Mouse (Mus musculus) stomach, embryonic 14.5 days (tissue): ENCODE results near the gene Arhgap30. TPM values are rescaled to one million over a fixed set of nuclear protein-coding genes. Genes with fewer than 3 reads are reported as not detected.

Source experiments
- ATAC-seq: fragments of 200-750 bp; cut with Nextera tagmentation; 2 replicates; pipeline ENCODE4 v1.8.0; 2017; ENCODE audit warnings: low read depth, moderate TSS enrichment; ENCODE audit not compliant: insufficient number of reproducible peaks, insufficient read depth, low FRiP score
- H3K27ac ChIP-seq: fragments of 300-500 bp; sonication (generic); 2 replicates; pipeline ENCODE4 v1.5.1; 2014; ENCODE audit warnings: mild to moderate bottlenecking, low read length, moderate library complexity, mixed read lengths
- H3K27me3 ChIP-seq: fragments of 300-500 bp; sonication (generic); 2 replicates; pipeline ENCODE4 v1.6.1; 2014; ENCODE audit warnings: low read length, control low read depth, mixed read lengths; ENCODE audit not compliant: control insufficient read depth, insufficient read depth
- H3K36me3 ChIP-seq: fragments of 300-500 bp; sonication (generic); 2 replicates; pipeline ENCODE4 v1.6.1; 2014; ENCODE audit warnings: mild to moderate bottlenecking, control low read depth, low read length, moderate library complexity, mixed read lengths; ENCODE audit not compliant: control insufficient read depth, insufficient read depth
- H3K4me1 ChIP-seq: fragments of 300-500 bp; sonication (generic); 2 replicates; pipeline ENCODE4 v1.6.1; 2014; ENCODE audit warnings: low read length, control low read depth, mixed read lengths; ENCODE audit not compliant: control insufficient read depth, insufficient read depth
- H3K4me2 ChIP-seq: fragments of 300-500 bp; sonication (generic); replicated peaks from 2 replicates; pipeline ENCODE4 v1.6.1; 2014; ENCODE audit warnings: low read depth, low read length, control low read depth
- H3K4me3 ChIP-seq: fragments of 300-500 bp; sonication (generic); 2 replicates; pipeline ENCODE4 v1.5.1; 2014; ENCODE audit warnings: low read depth, low read length, control low read depth
- H3K9ac ChIP-seq: fragments of 300-500 bp; sonication (generic); replicated peaks from 2 replicates; pipeline ENCODE4 v1.6.1; 2014; ENCODE audit warnings: low read depth, mild to moderate bottlenecking, control low read depth, low read length, moderate library complexity, mixed read lengths
- H3K9me3 ChIP-seq: fragments of 300-500 bp; sonication (generic); 2 replicates; pipeline ENCODE4 v1.6.1; 2016; ENCODE audit warnings: low read depth, low read length, control low read depth; ENCODE audit not compliant: control insufficient read depth
- WGBS: fragments of 180-500 bp; shearing (Covaris S2); extraction: QIAGEN DNeasy Blood & Tissue Kit; methylation state at CpG from one replicate; pipeline ENCODE4 v1.1.7; 2014; 5-methylcytosine and 5-hydroxymethylcytosine counted together
- polyA plus RNA-seq: library from polyadenylated mRNA; unstranded; fragments of >200 nt; fragmentation: Nextera tagmentation; extraction: Ambion mirVana; gene quantifications from 2 replicates; pipeline ENCODE4 v1.2.1, GENCODE M21; 2014

Gene Arhgap30
- polyA plus RNA-seq, 1 experiment from 2014 or later: 0.67 TPM

- Histone ChIP-seq H3K9ac (no peak overlapping the region), H3K4me1 (0 out of 2 replicates have a peak, but pooled peaks cover 4% of the 10 kb centered on the region), H3K4me3 (no peak overlapping the region), H3K27ac (no peak overlapping the region), H3K9me3 (no peaks in the 10 kb centered on the region), H3K4me2 (no peak overlapping the region), H3K36me3 (peaks cover 4% of the 10 kb centered on the region), H3K27me3 (no peaks in the 10 kb centered on the region)
- WGBS: 38% methylated on average over 4 of the region's 4 CpGs
- ATAC-seq: no peak
These were observed 36.4 kb downstream of the Arhgap30 start for GRCm38 (mm10) chr1:171425126-171425525.

DNA sequence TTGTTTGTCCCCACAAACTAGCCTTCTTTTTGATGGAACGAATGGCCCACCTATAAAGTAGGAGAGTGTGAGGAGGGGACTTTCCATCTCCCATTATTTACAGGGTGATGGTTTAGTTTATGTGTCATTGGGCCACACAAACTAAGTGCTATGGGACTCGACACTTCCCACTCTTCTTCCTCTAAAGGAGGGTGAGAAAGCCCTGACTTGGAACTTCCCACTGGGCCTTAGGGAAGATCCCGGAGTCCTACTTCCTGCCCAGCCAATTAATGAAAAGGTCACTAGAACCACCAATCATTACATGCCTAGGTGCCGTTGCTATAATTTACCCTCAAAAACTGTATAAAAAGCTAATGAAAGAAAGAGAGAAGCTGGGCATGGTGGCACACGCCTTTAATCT, 43.4 kb downstream of the Arhgap30 start:
- ATAC-seq: no peak
- WGBS: 81% methylated on average over 5 of the region's 5 CpGs
- no peaks in the 10 kb centered on the region for H3K4me1 ChIP-seq

GRCm38 (mm10) chr1:171435288-171435814, 46.6 kb downstream of the Arhgap30 start:
- H3K27ac ChIP-seq: no peak overlapping the region
- H3K9ac ChIP-seq: no peak overlapping the region
- H3K36me3 ChIP-seq: no peaks in the 10 kb centered on the region
- 22% methylated on average over 7 of the region's 7 CpGs for WGBS
- H3K27me3 ChIP-seq: no peaks in the 10 kb centered on the region
- H3K4me2 ChIP-seq: no peak overlapping the region
- no peak overlapping the region for H3K4me3 ChIP-seq
- H3K4me1 ChIP-seq: peaks cover 11% of the 10 kb centered on the region; the same call in 1 of the 2 replicates
- H3K9me3 ChIP-seq: no peaks in the 10 kb centered on the region
- no peak for ATAC-seq

More for the DNA sequence above, 43.4 kb downstream of the Arhgap30 start:
- no peaks in the 10 kb centered on the region for H3K27me3 ChIP-seq
- H3K9me3 ChIP-seq: no peaks in the 10 kb centered on the region
- H3K36me3 ChIP-seq: no peaks in the 10 kb centered on the region
- H3K4me2 ChIP-seq: no peak overlapping the region
- H3K27ac ChIP-seq: no peak overlapping the region
- H3K4me3 ChIP-seq: no peak overlapping the region
- no peak overlapping the region for H3K9ac ChIP-seq

DNA sequence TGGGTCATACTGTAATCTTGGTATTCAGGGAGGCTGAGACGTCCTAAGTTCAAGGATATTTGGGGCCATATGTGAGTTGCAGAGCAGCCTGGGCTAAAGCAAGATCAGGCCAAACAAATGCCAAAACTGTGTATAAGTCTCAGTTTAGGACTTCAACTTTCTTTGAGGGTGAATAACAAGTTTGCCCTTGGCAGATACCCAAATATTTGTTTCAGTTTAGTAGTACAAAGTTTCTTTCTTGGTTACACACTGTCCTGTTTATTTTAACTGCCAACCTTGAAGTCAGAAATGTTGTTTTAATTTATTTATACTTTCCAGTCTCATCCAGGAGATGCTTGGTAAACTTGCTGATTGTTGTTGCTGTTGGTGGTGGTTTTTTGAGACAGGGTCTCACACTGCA, 47.2 kb downstream of the Arhgap30 start:
- Histone ChIP-seq H3K9me3 (no peaks in the 10 kb centered on the region), H3K4me2 (no peak overlapping the region), H3K27ac (no peak overlapping the region), H3K9ac (no peak overlapping the region), H3K4me3 (no peak overlapping the region), H3K36me3 (no peaks in the 10 kb centered on the region), H3K27me3 (no peaks in the 10 kb centered on the region), H3K4me1 (peaks cover 18% of the 10 kb centered on the region)
- WGBS: 36% methylated on average over 1 of the region's 1 CpGs
- ATAC-seq: no peak

DNA sequence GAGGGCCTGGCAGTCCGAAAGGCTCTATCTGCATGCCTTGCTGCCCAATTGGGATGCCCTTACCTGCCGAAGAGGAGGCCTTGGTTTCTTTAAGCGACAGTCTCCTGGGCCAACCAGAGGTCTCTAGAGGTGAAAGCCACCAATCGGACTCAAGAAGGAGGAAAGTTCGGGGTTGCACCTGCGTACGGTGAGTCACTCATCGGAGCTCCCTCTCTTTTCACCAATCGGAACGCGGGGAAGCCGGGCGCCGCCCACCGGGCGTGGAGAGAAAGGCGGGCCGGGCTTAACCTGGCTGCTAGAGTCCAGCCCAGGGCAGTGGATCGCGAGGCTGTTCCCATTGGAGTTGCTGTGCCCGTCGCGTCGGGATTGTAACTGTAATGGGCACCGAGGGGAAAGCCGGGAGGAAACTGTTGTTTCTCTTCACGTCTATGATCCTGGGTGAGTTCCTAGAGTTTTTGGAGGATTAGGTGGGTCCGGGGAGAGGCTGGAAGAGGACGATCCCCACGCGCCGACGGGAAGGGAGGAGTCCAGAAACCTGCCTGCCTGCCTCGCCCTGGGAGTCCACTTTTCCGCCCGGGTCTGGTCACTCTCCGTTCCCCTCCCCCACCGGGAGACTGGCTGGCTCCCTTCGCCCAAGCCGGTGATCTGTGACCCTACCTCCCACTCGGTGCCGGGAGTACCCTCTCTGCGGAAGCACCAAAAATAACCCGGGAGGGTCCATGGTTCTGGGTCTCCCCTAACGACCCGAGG, 48.7 kb downstream of the Arhgap30 start, which contains the start of gene F11r:
F11r (plus strand) TSS at position 272 of the 750 bp plus-strand sequence.
- 1% methylated on average over 46 of the region's 46 CpGs for WGBS
- no peaks in the 10 kb centered on the region for H3K9me3 ChIP-seq
- H3K4me2 ChIP-seq: peak within 1 kb of the TSS; percentile 53
- H3K27me3 ChIP-seq: no peaks in the 10 kb centered on the region
- H3K4me3 ChIP-seq: peak within 1 kb of the TSS; percentile 47
- peak; percentile 77 for ATAC-seq
- H3K4me1 ChIP-seq: peaks cover 20% of the 10 kb centered on the region
- peak within 1 kb of the TSS; percentile 58 for H3K9ac ChIP-seq
- peak within 1 kb of the TSS; percentile 64 for H3K27ac ChIP-seq
- no peaks in the 10 kb centered on the region for H3K36me3 ChIP-seq

GRCm38 (mm10) chr1:171438014-171438670, 49.4 kb downstream of the Arhgap30 start:
- Histone ChIP-seq H3K9me3 (no peaks in the 10 kb centered on the region), H3K4me1 (peaks cover 20% of the 10 kb centered on the region), H3K4me2 (peak overlapping the region; percentile 53), H3K4me3 (peak overlapping the region; percentile 47), H3K36me3 (no peaks in the 10 kb centered on the region), H3K9ac (peak overlapping the region; percentile 58), H3K27ac (peak overlapping the region; percentile 64), H3K27me3 (no peaks in the 10 kb centered on the region)
- ATAC-seq: no peak
- 3% methylated on average over 18 of the region's 18 CpGs for WGBS

- peak overlapping the region; percentile 64; the same call in 1 of the 2 replicates for H3K27ac ChIP-seq
- peak overlapping the region; percentile 25 for H3K9ac ChIP-seq
- H3K4me3 ChIP-seq: peak overlapping the region; percentile 47
- H3K36me3 ChIP-seq: no peaks in the 10 kb centered on the region
- ATAC-seq: no peak
- 0 out of 2 replicates have a peak, but pooled peaks cover 4% of the 10 kb centered on the region for H3K9me3 ChIP-seq
- 28% methylated on average over 8 of the region's 8 CpGs for WGBS
- H3K27me3 ChIP-seq: no peaks in the 10 kb centered on the region
- peak overlapping the region; percentile 53 for H3K4me2 ChIP-seq
- H3K4me1 ChIP-seq: peaks cover 20% of the 10 kb centered on the region
These were observed 50.3 kb downstream of the Arhgap30 start for GRCm38 (mm10) chr1:171439072-171439471.

DNA sequence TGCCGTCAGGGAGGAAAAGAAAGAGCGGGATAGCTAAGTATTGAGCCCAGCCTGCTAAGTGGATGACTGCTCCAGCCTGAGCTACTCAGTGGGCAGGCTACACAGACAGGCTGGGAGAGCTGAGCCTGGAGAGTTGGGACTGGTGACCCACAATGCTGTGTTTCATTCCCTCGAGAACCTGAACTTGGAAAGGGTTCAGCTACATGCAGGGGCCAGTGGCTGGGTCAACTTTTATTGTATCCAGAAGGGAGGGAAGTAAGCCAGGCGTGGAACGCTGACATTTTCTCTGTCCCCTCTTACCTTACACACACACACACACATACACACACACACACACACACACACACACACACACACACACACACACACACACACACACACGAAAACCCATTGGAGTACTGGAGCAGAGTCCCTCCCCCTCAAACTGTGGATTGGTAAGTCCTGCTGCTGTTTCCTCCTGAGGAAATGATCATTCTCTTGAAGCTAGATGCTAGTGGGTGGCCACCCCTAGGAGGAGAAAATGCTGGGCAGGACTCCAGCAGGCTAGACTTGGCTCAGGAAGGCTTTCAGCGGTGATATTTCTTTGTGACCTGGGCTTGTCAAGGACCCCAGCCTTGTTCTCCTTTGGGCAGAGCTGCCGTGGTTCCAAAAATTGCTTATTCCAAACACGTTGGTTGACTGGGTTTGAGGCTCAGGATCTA, 51.4 kb downstream of the Arhgap30 start:
- peak overlapping the region; percentile 64 for H3K27ac ChIP-seq
- H3K4me2 ChIP-seq: peak overlapping the region; percentile 53
- no peak; the same call in 1 of the 2 replicates for ATAC-seq
- 0 out of 2 replicates have a peak, but pooled peaks cover 4% of the 10 kb centered on the region for H3K9me3 ChIP-seq
- H3K4me3 ChIP-seq: peak overlapping the region; percentile 47; the same call in 1 of the 2 replicates
- peaks cover 20% of the 10 kb centered on the region for H3K4me1 ChIP-seq
- H3K9ac ChIP-seq: no peak overlapping the region
- WGBS: 25% methylated on average over 9 of the region's 9 CpGs
- H3K36me3 ChIP-seq: no peaks in the 10 kb centered on the region
- no peaks in the 10 kb centered on the region for H3K27me3 ChIP-seq
